Comparison of ENCODE assay signal across 18 mouse cellular contexts in the genomic region with DNA sequence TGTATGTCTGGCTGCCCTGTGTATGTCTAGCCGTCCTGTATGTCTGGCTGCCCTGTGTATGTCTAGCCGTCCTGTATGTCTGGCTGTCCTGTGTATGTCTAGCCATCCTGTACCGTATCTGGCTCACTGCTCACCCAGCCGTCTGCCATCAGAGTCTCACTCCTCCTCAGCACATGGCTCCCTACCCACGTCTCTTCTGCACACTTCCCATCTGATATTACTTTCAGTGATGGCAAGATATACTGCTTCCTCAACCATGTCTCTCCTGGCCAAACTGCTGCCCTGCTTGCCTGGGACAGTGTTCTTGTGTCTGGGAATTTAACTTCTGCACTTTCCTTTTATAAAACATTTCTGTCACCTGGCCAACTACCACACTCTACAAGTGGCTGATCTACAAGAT. TPM values are rescaled to one million over a fixed set of nuclear protein-coding genes. Genes with fewer than 3 reads are reported as not detected.
A peak's percentile ranks its signal among the peaks of the same experiment; 100 is the strongest.
DNase-seq lines count a peak whose midpoint lies in the region; ATAC-seq lines count a peak whose summit lies in the region.
"Had no signal": no experiment of that assay in that cellular context is flagged by ENCODE, and none has a peak within 500 bp of the region (broad histone marks: within the 10 kb centered on the region; RNA-seq: fewer than 3 reads in every experiment).

No protein-coding gene starts in this region.

- DNase-seq in frontal cortex, postnatal 10 days (ENCODE audit: low spot score in 2 of 2): no peak
- peak; percentile 70 to 83 for DNase-seq in layer of hippocampus, adult 18-20 months (ENCODE audit: low spot score in 2 of 2)
- DNase-seq in layer of hippocampus, postnatal 25 days (ENCODE audit: extremely low spot score in 1 of 2, low spot score in 1 of 2): no peak
- DNase-seq in right cerebral cortex, adult 2 months (ENCODE audit: low spot score in 2 of 2): peak; percentile 36 to 38
- no peak for DNase-seq in right cerebral cortex, postnatal 25 days
- peak; percentile 34 for DNase-seq in telencephalon, adult 2 months (ENCODE audit: low read depth, low spot score)
- DNase-seq: adrenal gland, postnatal 10 days; B cell, adult 2 months; cerebellum, adult 11-12 months; cerebellum, adult 9-10 months; cerebellum, postnatal 25 days; gastrocnemius, postnatal 14 days; heart, postnatal 10 days; heart, postnatal 4 days had no signal

- ATAC-seq in frontal cortex, adult (ENCODE audit: low TSS enrichment): peak; percentile 98
- no peak for ATAC-seq in granulocyte monocyte progenitor cell, adult 5-6 weeks (replicated peaks; ENCODE audit: poor library complexity, severe bottlenecking)
- ATAC-seq: CD4-positive, CD25-positive, alpha-beta regulatory T cell, adult 4 months; forebrain, embryonic 15.5 days had no signal

RNA-seq across cellular contexts. Expression of a gene that starts 42.3 kb away (rescaled TPM):
- 10 to 100 TPM; 85.2 to 88.4 TPM for total RNA-seq in layer of hippocampus, adult 18-20 months (2021)
- total RNA-seq in layer of hippocampus, postnatal 25 days (2021): 10 to 100 TPM; 76.5 to 92.8 TPM
- total RNA-seq in granulocyte monocyte progenitor cell, adult 5-6 weeks (2014; fragmentation: Nextera tagmentation): 80.3 and 105 TPM in 2 replicates
- 50.8 and 51.8 TPM in 2 replicates for total RNA-seq in granulocyte monocyte progenitor cell, adult 5-6 weeks (2017)

Comparison
In these comparisons a context has a peak if more than half of its experiments do, and no peak if none do; other contexts are left out.
1. DNase-seq: peak in layer of hippocampus, adult 18-20 months (2 of 2), right cerebral cortex, adult 2 months (2 of 2) and telencephalon, adult 2 months (single experiment); none in frontal cortex, postnatal 10 days (0 of 2), layer of hippocampus, postnatal 25 days (0 of 2) and right cerebral cortex, postnatal 25 days (single experiment).